Mouse (Mus musculus) embryonic facial prominence, embryonic 11.5 days (tissue): ENCODE data around the gene Itm2b. TPM values are rescaled to one million over a fixed set of nuclear protein-coding genes. Genes with fewer than 3 reads are reported as not detected.

ENCODE experiments used
- ATAC-seq: fragments of 200-750 bp; cut with Nextera tagmentation; replicated peaks from 2 replicates; pipeline ENCODE4 v1.8.0; 2017; ENCODE audit warnings: low read depth; ENCODE audit not compliant: insufficient number of reproducible peaks, low FRiP score, low TSS enrichment
- DNase-seq: peaks from one replicate; pipeline ENCODE4 v3.0.0-alpha.2; 2015; ENCODE audit warnings: low spot score
- H3K27ac ChIP-seq: fragments of 300-500 bp; sonication (generic); replicated peaks from 2 replicates; pipeline ENCODE4 v1.5.1; 2014; ENCODE audit warnings: mild to moderate bottlenecking, low read depth, low read length, control low read depth
- H3K27me3 ChIP-seq: fragments of 300-500 bp; sonication (generic); 2 replicates; pipeline ENCODE4 v1.6.1; 2014; ENCODE audit warnings: mild to moderate bottlenecking, low read length, moderate library complexity, mixed read lengths; ENCODE audit not compliant: control insufficient read depth, insufficient read depth
- H3K36me3 ChIP-seq: fragments of 300-500 bp; sonication (generic); replicated peaks from 2 replicates; pipeline ENCODE4 v1.6.1; 2014; ENCODE audit warnings: low read depth, mild to moderate bottlenecking, low read length, moderate library complexity, mixed read lengths; ENCODE audit not compliant: control insufficient read depth, insufficient read depth
- H3K4me1 ChIP-seq: fragments of 300-500 bp; sonication (generic); 2 replicates; pipeline ENCODE4 v1.6.1; 2014; ENCODE audit warnings: low read length, mixed read lengths; ENCODE audit not compliant: control insufficient read depth, insufficient read depth
- H3K4me2 ChIP-seq: fragments of 300-500 bp; sonication (generic); 2 replicates; pipeline ENCODE4 v1.6.1; 2014; ENCODE audit warnings: low read depth, mild to moderate bottlenecking, control low read depth, low read length, moderate library complexity
- H3K4me3 ChIP-seq: fragments of 300-500 bp; sonication (generic); 2 replicates; pipeline ENCODE4 v1.5.1; 2014; ENCODE audit warnings: low read depth, low read length, control low read depth
- H3K9ac ChIP-seq: fragments of 300-500 bp; sonication (generic); replicated peaks from 2 replicates; pipeline ENCODE4 v1.6.1; 2014; ENCODE audit warnings: mild to moderate bottlenecking, control low read depth, low read length
- H3K9me3 ChIP-seq: fragments of 300-500 bp; sonication (generic); replicated peaks from 2 replicates; pipeline ENCODE4 v1.6.1; 2016; ENCODE audit warnings: mild to moderate bottlenecking, low read length, inconsistent platforms, mixed read lengths; ENCODE audit not compliant: control insufficient read depth
- WGBS: fragments of 180-500 bp; shearing (Covaris S2); extraction: QIAGEN DNeasy Blood & Tissue Kit; methylation state at CpG from one replicate; pipeline ENCODE4 v1.1.7; 2014; 5-methylcytosine and 5-hydroxymethylcytosine counted together
- polyA plus RNA-seq: library from polyadenylated mRNA; unstranded; fragments of >200 nt; fragmentation: Nextera tagmentation; extraction: Ambion mirVana; gene quantifications from 2 replicates; pipeline ENCODE4 v1.2.1, GENCODE M21; 2014

The Itm2b gene
- polyA plus RNA-seq, 1 experiment from 2014 or later = 378 TPM

GRCm38 (mm10) chr14:73324634-73325455 lies 60.2 kb downstream of the Itm2b start:
- no peaks in the 10 kb centered on the region for H3K27me3 ChIP-seq
- peak overlapping the region; percentile 90 for H3K4me3 ChIP-seq
- 1% methylated on average over 36 of the region's 55 CpGs for WGBS
- H3K9me3 ChIP-seq = no peaks in the 10 kb centered on the region
- peak; percentile 46 for DNase-seq
- no peaks in the 10 kb centered on the region for H3K36me3 ChIP-seq
- H3K27ac ChIP-seq = peak overlapping the region; percentile 80
- H3K4me1 ChIP-seq = no peaks in the 10 kb centered on the region
- ATAC-seq = peak; percentile 35; the same call in 1 of the 2 replicates
- peak overlapping the region; percentile 70 for H3K9ac ChIP-seq
- H3K4me2 ChIP-seq = peak overlapping the region; percentile 94

DNA sequence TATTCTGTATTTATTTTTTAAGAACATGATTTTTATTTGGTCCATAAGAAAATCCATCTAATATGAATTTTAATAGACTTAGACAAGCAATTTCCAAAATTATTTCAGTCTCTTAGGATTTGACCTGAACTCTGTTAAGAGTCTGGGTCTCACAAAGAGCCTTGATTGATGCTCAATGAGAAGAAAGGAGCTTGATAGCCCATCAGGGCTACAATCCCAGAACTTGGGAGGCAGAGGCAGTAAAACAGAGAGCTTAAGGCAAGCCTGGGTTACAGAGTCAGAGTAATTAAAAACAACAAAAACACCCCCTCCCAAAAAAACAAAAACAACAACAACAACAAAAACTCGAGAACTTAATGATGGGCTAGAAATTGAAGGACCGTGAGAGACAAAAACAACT lies 61.1 kb downstream of the Itm2b start:
- H3K4me3 ChIP-seq = no peak overlapping the region
- no peaks in the 10 kb centered on the region for H3K36me3 ChIP-seq
- WGBS = 61% methylated on average over 2 of the region's 2 CpGs
- H3K27ac ChIP-seq = no peak overlapping the region
- no peak for ATAC-seq
- no peak for DNase-seq
- no peak overlapping the region for H3K9ac ChIP-seq
- no peak overlapping the region for H3K4me2 ChIP-seq
- no peaks in the 10 kb centered on the region for H3K27me3 ChIP-seq
- H3K4me1 ChIP-seq = no peaks in the 10 kb centered on the region
- no peaks in the 10 kb centered on the region for H3K9me3 ChIP-seq

GRCm38 (mm10) chr14:73322142-73322541 lies 62.9 kb downstream of the Itm2b start:
- WGBS = 87% methylated on average over 3 of the region's 3 CpGs
- H3K9ac ChIP-seq = no peak overlapping the region
- no peak for ATAC-seq

GRCm38 (mm10) chr14:73316933-73317332 lies 68.2 kb downstream of the Itm2b start:
- Histone ChIP-seq H3K4me3 (no peak overlapping the region), H3K4me1 (no peaks in the 10 kb centered on the region), H3K4me2 (no peak overlapping the region), H3K27ac (no peak overlapping the region), H3K9me3 (no peaks in the 10 kb centered on the region), H3K36me3 (no peaks in the 10 kb centered on the region), H3K9ac (no peak overlapping the region), H3K27me3 (no peaks in the 10 kb centered on the region)
- ATAC-seq (no peak), DNase-seq (no peak)

More at GRCm38 (mm10) chr14:73322142-73322541, 62.9 kb downstream of the Itm2b start:
- Histone ChIP-seq H3K27me3 (no peaks in the 10 kb centered on the region), H3K36me3 (no peaks in the 10 kb centered on the region), H3K4me2 (no peak overlapping the region), H3K9me3 (no peaks in the 10 kb centered on the region), H3K4me1 (no peaks in the 10 kb centered on the region), H3K4me3 (no peak overlapping the region), H3K27ac (no peak overlapping the region)
- no peak for DNase-seq

- ATAC-seq (no peak), DNase-seq (no peak)
- 85% methylated on average over 4 of the region's 4 CpGs for WGBS
- Histone ChIP-seq H3K36me3 (no peaks in the 10 kb centered on the region), H3K9me3 (no peaks in the 10 kb centered on the region), H3K4me2 (no peak overlapping the region), H3K4me3 (no peak overlapping the region), H3K27ac (no peak overlapping the region), H3K4me1 (no peaks in the 10 kb centered on the region), H3K9ac (no peak overlapping the region), H3K27me3 (no peaks in the 10 kb centered on the region)
These were observed 71.2 kb downstream of the Itm2b start for GRCm38 (mm10) chr14:73313864-73314263.

DNA sequence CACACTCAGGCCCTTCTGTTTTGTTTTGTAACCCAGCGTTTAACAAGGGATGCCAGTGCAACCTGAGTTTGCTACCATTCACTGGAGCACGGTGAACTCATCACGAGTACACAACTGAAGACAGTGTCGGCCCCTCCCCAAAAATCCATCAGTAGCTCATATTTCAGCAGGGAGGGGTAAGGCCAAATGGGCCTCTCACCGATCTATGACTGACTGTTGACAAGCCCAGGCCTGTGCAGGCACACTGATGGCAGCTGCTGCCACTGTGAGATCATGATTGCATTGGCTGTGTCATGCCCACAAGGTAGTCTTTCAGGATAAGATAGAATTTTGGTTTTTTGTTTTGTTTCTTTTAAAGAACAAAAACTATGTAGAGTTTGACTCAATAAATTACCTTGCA lies 71.7 kb downstream of the Itm2b start:
- H3K9ac ChIP-seq = no peak overlapping the region
- no peaks in the 10 kb centered on the region for H3K9me3 ChIP-seq
- H3K4me2 ChIP-seq = no peak overlapping the region
- no peak overlapping the region for H3K4me3 ChIP-seq
- no peak overlapping the region for H3K27ac ChIP-seq
- no peaks in the 10 kb centered on the region for H3K27me3 ChIP-seq
- ATAC-seq (peak; percentile 52; the same call in 1 of the 2 replicates), DNase-seq (peak; percentile 52)
- H3K36me3 ChIP-seq = no peaks in the 10 kb centered on the region
- H3K4me1 ChIP-seq = no peaks in the 10 kb centered on the region
- 42% methylated on average over 5 of the region's 5 CpGs for WGBS

GRCm38 (mm10) chr14:73312909-73313308 lies 72.2 kb downstream of the Itm2b start:
- no peaks in the 10 kb centered on the region for H3K9me3 ChIP-seq
- ATAC-seq (no peak), DNase-seq (no peak)
- WGBS = 80% methylated on average over 5 of the region's 5 CpGs
- no peak overlapping the region for H3K4me2 ChIP-seq
- H3K27ac ChIP-seq = no peak overlapping the region
- no peaks in the 10 kb centered on the region for H3K4me1 ChIP-seq
- no peaks in the 10 kb centered on the region for H3K27me3 ChIP-seq
- H3K9ac ChIP-seq = no peak overlapping the region
- no peak overlapping the region for H3K4me3 ChIP-seq
- no peaks in the 10 kb centered on the region for H3K36me3 ChIP-seq
